Mouse (Mus musculus): ENCODE data around the gene Hdac4. TPM values are rescaled to one million over a fixed set of nuclear protein-coding genes. Genes with fewer than 3 reads are reported as not detected.

The Hdac4 gene
- polyA plus RNA-seq, 1 experiment: 14.3 TPM

DNA sequence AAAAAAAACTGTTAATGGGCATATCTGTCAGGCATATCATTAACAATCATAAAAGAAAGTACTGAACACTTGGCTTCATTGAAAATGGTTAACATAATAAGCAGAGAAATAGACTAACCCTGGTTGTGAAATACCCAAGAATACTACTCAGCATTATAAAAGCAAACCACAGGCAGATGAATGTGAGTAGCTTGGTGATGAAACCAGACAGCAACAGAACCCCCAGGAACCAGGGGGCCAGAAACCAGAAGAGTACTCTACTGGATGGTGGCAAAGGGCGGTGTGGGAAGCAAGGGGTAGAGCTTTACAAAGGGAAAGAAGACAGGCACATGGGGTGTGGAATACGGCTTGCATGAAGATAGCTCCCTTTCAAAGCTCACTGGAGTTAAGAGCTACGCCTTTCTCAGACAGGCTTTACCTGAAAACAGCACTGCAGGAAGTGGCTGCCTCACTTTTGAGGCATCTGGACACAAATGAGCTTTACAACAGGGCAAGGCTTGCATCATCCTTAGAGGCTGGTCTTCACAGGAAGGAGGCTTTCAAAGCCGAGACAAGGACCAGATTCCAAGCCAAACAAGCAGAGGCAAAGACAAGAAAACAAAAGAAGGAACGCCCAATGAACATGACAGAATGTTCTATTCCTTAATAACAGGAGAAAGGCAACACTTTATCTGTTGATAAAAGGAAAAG is 12.3 kb downstream of the Hdac4 start:
- peaks cover 10% of the 10 kb centered on the region for H3K4me1 ChIP-seq (ENCODE audit: control insufficient read depth, insufficient read depth, low read length)
- TF ChIP-seq POLR2A (IDR thresholded peaks at IDR 0.05; ENCODE audit: control insufficient read depth, low read depth, low read length): no peak
- no peak for TF ChIP-seq CTCF (IDR thresholded peaks at IDR 0.05; ENCODE audit: control insufficient read depth, insufficient read depth, insufficient replicate concordance, low read depth, low read length)
- H3K36me3 ChIP-seq (ENCODE audit: control insufficient read depth, insufficient read depth, low read length): no peaks in the 10 kb centered on the region
- H3K27ac ChIP-seq (ENCODE audit: control insufficient read depth, insufficient read depth, low read depth, low read length): no peak overlapping the region
- H3K4me3 ChIP-seq (ENCODE audit: control insufficient read depth, low read depth, low read length): no peak overlapping the region
- H3K27me3 ChIP-seq (ENCODE audit: control insufficient read depth, insufficient read depth, low read length): no peaks in the 10 kb centered on the region

GRCm38 (mm10) chr1:92181970-92182369 is 13.5 kb downstream of the Hdac4 start:
- H3K4me3 ChIP-seq (ENCODE audit: control insufficient read depth, low read depth, low read length): no peak overlapping the region
- TF ChIP-seq POLR2A (IDR thresholded peaks at IDR 0.05; ENCODE audit: control insufficient read depth, low read depth, low read length) (no peak), CTCF (IDR thresholded peaks at IDR 0.05; ENCODE audit: control insufficient read depth, insufficient read depth, insufficient replicate concordance, low read depth, low read length) (no peak)
- H3K27ac ChIP-seq (ENCODE audit: control insufficient read depth, insufficient read depth, low read depth, low read length): no peak overlapping the region
- no peaks in the 10 kb centered on the region for H3K27me3 ChIP-seq (ENCODE audit: control insufficient read depth, insufficient read depth, low read length)
- H3K4me1 ChIP-seq (ENCODE audit: control insufficient read depth, insufficient read depth, low read length): peaks cover 10% of the 10 kb centered on the region
- H3K36me3 ChIP-seq (ENCODE audit: control insufficient read depth, insufficient read depth, low read length): no peaks in the 10 kb centered on the region

DNA sequence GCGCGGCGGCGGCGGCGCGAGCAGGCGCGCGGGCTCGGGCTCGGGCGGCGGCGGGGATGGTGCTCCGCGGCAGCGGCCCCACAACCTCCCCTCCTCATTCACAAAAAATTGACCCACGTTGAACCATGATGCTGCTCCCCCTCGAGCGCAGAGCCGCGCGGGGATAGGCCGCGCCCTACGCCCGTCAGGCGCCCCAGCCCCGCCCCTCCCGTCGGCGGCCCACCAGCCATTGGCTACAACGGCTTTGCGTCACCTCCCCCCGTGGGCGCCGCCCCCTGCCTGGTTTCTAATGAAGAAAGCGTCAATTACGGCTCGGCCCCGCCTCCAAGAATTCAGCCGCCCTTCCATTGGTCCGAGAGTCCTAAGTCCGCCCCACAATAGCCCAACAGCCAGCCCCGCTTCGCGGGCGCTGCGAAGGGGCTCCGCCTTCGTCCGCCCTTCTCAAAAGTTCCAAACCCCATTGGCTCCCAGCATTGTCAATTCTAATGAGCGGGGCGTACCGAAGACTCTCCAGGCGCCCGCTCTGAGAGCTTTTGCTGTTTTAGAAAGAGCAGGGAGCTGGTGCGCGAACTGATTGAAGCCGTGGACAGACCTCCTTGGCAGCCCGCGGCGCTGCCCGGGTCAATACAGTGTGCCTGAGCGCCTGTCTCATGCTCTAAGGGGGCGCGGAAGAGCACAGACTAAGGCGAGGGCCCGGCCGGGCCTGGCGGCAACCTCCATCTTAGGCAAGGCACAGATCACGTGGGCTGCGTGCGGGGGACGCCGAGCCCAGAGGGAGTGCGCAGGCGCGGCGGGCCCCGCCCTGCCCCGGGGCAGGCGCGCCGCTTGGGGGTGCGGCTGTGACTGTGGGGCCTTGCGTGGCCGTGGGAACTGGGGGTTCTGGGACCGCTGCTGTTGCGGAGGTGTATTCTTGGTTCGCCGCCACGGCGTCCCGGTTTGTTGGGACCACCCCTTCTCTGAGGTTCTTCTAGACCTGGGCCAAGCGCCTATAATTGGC is 15.1 kb downstream of the Hdac4 start:
- H3K4me3 ChIP-seq (ENCODE audit: control insufficient read depth, low read depth, low read length): peak overlapping the region; percentile 92
- TF ChIP-seq CTCF (IDR thresholded peaks at IDR 0.05; ENCODE audit: control insufficient read depth, insufficient read depth, insufficient replicate concordance, low read depth, low read length): no peak
- TF ChIP-seq POLR2A (IDR thresholded peaks at IDR 0.05; ENCODE audit: control insufficient read depth, low read depth, low read length): peak; percentile 74
- peak overlapping the region; percentile 94 for H3K27ac ChIP-seq (ENCODE audit: control insufficient read depth, insufficient read depth, low read depth, low read length)
- no peaks in the 10 kb centered on the region for H3K27me3 ChIP-seq (ENCODE audit: control insufficient read depth, insufficient read depth, low read length)
- peaks cover 10% of the 10 kb centered on the region for H3K4me1 ChIP-seq (ENCODE audit: control insufficient read depth, insufficient read depth, low read length)
- no peaks in the 10 kb centered on the region for H3K36me3 ChIP-seq (ENCODE audit: control insufficient read depth, insufficient read depth, low read length)

- Histone ChIP-seq H3K27ac (ENCODE audit: control insufficient read depth, insufficient read depth, low read depth, low read length) (peak overlapping the region; percentile 53; the same call in 1 of the 2 replicates), H3K27me3 (ENCODE audit: control insufficient read depth, insufficient read depth, low read length) (no peaks in the 10 kb centered on the region), H3K36me3 (ENCODE audit: control insufficient read depth, insufficient read depth, low read length) (no peaks in the 10 kb centered on the region), H3K4me3 (ENCODE audit: control insufficient read depth, low read depth, low read length) (peak overlapping the region; percentile 92), H3K4me1 (ENCODE audit: control insufficient read depth, insufficient read depth, low read length) (peaks cover 10% of the 10 kb centered on the region)
- TF ChIP-seq POLR2A (IDR thresholded peaks at IDR 0.05; ENCODE audit: control insufficient read depth, low read depth, low read length) (peak; percentile 4; the same call in 1 of the 2 replicates), CTCF (IDR thresholded peaks at IDR 0.05; ENCODE audit: control insufficient read depth, insufficient read depth, insufficient replicate concordance, low read depth, low read length) (no peak)
Observed at GRCm38 (mm10) chr1:92179489-92180006, 16.0 kb downstream of the Hdac4 start.

- Histone ChIP-seq H3K36me3 (ENCODE audit: control insufficient read depth, insufficient read depth, low read length) (no peaks in the 10 kb centered on the region), H3K27ac (ENCODE audit: control insufficient read depth, insufficient read depth, low read depth, low read length) (0 out of 2 replicates have a peak overlapping the region, but pooled peaks have one; percentile 17), H3K27me3 (ENCODE audit: control insufficient read depth, insufficient read depth, low read length) (no peaks in the 10 kb centered on the region), H3K4me1 (ENCODE audit: control insufficient read depth, insufficient read depth, low read length) (peaks cover 10% of the 10 kb centered on the region), H3K4me3 (ENCODE audit: control insufficient read depth, low read depth, low read length) (peak overlapping the region; percentile 92)
- no peak for TF ChIP-seq CTCF (IDR thresholded peaks at IDR 0.05; ENCODE audit: control insufficient read depth, insufficient read depth, insufficient replicate concordance, low read depth, low read length)
- TF ChIP-seq POLR2A (IDR thresholded peaks at IDR 0.05; ENCODE audit: control insufficient read depth, low read depth, low read length): no peak
Observed at GRCm38 (mm10) chr1:92179070-92179469, 16.4 kb downstream of the Hdac4 start.

DNA sequence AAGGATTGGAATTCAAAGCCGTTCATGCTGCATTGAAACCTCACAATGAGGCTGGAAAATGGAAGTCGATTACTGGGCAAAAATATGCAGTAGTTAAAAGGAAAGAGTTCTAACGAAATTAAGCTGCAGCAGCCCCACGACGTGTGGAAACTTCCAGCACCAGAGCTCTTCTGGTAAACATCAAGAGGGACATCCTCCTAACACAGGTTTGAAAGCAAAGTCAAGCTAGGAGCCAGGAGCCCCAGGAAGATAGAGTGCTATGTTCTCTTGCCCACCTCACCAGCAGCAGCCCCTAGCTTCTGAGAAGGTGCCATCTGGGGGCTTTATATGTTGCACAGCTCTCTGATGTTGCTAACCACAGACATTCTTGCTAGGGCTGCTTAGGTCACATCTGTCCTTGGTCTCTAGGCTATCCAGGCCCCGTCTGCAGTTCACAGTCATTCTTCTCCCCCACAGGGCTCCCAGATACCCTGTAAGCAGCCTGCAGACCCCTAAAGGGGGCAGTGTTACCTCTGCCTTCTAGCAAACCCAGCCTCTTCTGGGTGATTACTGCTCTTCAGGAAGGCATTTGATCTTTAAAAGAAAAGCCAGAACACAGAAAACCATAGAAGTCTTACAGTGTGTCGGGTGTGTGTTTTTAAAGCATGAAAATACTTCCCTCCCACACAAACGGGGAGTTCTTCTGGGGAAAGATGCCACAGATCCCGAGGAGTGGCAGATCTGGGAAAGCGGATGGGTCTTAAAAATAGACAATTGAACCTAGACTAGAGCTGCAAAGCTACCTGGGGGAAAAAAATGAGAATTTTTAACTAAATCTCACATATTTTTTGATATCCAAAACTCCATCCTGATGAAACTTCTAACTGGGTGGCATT is 17.2 kb downstream of the Hdac4 start:
- no peak for TF ChIP-seq CTCF (IDR thresholded peaks at IDR 0.05; ENCODE audit: control insufficient read depth, insufficient read depth, insufficient replicate concordance, low read depth, low read length)
- no peak for TF ChIP-seq POLR2A (IDR thresholded peaks at IDR 0.05; ENCODE audit: control insufficient read depth, low read depth, low read length)
- Histone ChIP-seq H3K36me3 (ENCODE audit: control insufficient read depth, insufficient read depth, low read length) (no peaks in the 10 kb centered on the region), H3K4me1 (ENCODE audit: control insufficient read depth, insufficient read depth, low read length) (peaks cover 10% of the 10 kb centered on the region), H3K27ac (ENCODE audit: control insufficient read depth, insufficient read depth, low read depth, low read length) (no peak overlapping the region), H3K27me3 (ENCODE audit: control insufficient read depth, insufficient read depth, low read length) (no peaks in the 10 kb centered on the region), H3K4me3 (ENCODE audit: control insufficient read depth, low read depth, low read length) (no peak overlapping the region)

All from testis, adult 2 months (tissue).